Mouse (Mus musculus): Measurements from ENCODE around the gene Ets1.

The Ets1 gene

DNA sequence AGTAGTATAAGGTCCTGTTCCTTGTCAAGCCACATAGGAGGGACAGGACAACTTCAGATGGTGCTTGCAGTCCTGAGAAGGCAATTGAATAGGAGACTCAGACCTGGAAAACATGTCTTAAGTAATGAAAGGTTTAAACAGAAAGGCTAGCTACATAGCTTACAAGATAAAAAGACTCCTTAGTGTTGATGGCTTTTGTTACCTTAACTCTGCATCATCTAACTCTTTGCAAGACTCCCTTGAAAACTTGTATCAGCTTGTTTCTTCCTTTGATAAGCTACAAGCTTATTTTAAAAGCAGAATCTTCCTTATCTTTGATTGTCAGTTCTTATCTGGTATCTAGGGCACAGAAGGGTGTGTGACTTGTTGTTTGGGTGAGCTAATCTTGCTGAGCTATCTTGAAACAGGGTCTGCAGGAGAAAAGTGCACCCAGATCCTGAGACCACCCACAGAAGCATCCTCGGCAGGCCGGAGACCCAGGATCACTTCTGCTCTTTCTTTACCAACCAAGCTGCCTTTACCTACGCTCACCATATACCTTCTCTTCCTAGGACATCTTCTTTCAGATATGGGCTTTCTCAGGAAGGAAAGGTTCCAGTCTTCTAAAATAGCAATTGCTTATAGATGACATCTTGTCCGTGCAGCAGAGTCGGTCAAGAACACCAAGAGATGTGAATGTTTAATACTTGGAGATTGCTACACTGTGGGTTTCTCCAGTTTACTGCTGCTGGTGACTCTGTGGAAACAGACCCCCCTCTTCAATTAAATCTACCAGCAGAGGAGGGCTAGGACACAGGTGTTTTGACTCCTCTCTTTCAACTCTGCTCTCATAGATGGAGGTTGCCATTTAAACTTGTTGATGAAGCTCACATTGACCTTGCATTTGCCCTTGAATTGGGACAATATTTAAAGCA, 19.2 kb upstream of the Ets1 start:
- DNase-seq (ENCODE audit: low read depth, low spot score): no peak

DNA sequence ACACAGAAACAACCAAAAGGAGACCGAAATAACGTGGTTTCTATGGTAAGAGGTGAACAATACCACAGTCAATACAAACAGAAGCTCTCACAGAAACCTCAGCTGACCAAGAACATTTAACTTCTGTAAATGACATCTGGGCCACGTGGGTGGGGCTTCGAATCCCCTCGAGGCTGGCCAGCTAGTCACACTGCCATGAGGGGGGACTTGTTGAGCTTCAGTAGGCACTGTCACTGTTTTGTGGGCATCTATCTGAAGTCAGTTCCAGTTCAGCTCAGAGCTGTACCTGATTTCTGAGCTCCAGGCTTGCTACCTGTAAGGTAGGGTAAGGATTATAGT, 18.6 kb upstream of the Ets1 start:
- DNase-seq (ENCODE audit: low read depth, low spot score): peak; percentile 18

DNA sequence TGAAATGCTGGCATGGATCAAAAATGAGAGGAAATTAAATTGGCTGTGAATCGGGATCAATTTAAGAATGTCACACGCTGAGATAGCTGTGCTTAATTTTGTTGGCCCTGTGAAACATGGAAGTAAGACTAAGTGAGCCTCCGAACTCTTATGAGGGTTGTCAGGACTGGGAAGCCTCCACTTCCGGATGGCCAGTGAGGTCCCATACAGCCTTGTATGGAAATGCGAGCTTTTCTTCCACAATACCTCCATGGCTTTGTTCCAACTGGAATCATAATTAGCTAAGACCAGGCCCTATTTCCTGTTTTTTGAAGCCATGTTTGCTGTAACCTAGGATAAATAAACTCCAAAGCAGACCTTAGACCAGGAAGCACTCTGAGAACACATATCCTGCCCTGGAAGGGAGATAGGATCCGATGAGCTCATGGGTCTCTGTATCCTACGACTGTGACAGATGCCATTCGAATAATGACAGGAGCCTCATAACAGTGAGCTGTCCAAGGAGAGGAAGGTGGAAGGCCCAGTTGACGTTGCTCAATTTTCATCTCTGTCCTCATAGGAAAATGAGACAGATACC, 17.4 kb upstream of the Ets1 start:
- DNase-seq (ENCODE audit: low read depth, low spot score): peak; percentile 30

DNA sequence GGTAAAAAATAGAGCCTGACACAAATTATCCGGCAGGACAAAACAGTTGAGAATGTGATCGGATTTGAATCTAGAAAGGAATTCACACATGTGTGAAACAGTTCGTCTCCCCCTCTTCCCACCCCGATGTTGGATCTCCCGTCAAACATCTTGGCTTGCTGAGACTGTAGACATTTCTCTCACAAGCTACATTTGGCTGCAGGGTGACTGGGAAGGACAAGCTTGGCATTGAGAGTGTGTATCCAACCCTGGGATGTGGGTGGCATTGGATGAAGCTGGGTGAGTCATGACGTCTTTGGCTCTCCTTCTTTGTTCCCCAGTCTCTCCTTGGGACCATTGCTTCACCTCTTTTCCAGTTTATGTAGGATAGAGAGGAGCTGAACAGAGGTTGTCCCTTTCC, 16.4 kb upstream of the Ets1 start:
- no peak for DNase-seq (ENCODE audit: low read depth, low spot score)

DNA sequence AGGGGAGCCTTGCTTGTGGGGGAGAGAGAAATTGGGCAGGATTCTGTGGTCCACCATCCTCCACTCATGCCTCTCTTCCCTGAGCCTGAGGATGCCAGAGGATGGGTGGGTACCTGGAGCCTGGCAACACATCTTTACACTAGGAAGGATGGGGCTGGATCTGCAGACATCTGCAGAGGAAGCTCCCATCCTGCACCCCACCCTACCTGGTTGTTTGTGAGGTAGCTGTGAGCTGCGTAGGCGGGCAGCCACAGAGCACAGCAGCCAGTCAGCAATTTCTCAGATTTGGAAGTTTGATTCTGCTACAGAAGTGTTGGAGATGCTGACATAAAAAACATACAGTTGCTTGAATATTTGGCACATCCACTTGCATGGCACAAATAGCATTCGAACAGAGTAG, 15.6 kb upstream of the Ets1 start:
- no peak for DNase-seq (ENCODE audit: low read depth, low spot score)

DNA sequence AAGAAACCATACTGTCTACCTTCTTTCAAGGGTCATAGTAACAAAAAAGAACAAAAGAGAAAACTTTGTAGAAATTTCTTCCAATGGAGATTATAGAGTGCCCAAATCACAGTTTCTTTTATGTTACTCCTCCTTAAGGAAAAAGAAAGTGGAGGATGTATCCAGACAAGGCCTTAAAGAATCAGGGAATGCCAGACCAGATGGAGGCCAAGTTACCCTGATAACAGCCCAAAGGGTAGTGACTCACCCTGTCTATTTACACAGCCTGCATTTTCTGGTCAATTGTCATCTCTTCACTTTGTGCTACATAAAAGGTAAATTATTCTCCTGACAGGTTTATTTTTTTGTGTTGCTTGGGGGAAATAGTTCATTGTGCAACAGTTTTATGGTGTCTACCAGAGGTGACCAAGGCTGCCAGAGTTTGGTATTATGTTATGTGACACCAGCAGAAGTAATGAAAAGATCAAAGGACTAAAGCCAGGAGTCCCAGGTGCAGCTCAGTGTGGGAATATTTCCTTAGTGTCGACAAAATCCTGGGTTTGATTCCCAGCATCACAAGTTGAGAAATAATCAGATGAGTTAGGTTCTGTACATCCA, 6.5 kb upstream of the Ets1 start:
- no peak for DNase-seq (ENCODE audit: low read depth, low spot score)

DNA sequence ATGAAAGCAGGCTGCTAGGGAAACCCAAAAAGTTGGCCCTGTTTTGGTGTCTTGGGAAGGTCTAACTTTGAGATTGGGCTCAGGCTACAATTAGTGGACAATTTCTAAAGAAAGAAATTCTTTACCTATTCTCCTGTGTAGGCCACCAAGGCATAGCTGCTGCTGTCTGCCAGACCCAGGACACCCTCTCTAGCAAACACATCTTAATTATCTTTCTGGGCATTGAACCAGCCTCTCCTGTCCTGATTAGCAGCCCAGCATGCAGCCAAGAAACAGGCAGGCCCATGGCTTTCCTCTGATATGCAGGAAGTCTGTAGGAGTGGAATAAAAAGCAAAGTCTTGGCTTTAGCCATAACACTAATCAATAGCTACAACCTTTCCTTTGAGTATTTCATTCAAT, 4.7 kb upstream of the Ets1 start:
- no peak for DNase-seq (ENCODE audit: low read depth, low spot score)

DNA sequence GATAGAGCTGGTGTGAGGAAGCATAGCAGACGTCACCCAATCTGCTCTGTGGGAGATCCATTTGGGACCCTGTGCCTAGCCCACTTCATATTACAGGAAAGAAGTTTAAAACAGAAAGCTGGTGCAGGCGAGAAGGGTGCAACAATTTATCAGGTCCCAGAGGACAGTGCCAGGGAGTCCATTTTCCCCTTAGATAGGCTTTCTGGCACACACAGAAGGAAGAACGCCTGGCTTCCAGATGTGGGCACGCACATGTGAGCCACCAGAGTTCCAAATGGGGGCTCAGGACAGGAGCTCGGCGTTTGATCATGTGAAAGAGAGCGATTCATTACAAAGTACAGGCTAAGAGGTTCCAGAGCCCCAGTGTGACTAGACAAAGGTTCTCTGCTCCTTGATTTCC, 3.8 kb upstream of the Ets1 start:
- no peak for DNase-seq (ENCODE audit: low read depth, low spot score)

DNA sequence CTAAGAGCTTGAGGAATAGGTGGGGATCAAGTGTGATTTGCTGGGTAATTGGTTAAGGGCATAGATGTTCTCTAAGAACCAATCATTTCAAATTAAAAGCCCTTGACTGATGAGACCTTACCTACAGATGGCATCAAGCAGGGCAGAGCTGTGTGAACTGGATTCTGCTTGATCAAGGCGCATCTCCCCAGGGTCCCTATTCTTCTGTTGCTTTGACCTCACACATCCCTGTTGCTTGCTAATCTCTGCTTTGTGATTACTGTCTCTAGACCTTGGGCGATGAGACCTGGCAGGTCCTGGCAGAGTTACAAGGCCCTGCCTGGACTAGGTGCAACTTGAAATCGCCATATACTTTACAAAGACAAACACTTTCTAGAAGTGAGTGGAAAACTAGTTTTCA, 9.0 kb downstream of the Ets1 start:
- DNase-seq (ENCODE audit: low read depth, low spot score): no peak

DNA sequence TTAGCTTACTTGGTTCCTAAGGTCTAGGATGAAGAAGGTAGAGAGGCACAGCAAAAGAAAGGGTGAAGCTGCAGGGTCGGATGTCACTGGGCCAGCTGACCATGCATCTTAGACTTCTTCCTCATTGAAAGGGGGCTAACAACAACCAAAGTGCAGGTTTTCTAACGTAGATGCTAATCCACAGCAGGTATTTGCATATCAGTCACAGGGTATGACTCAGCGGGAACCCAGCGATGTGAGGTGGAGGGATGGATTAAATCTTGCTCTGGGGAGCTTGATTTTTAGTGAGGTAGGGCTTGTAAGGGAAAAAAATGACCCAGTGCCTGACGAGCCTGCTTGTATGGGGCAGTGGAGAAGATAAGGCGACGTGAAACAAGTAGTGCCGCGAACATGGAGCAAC, 9.5 kb downstream of the Ets1 start:
- no peak for DNase-seq (ENCODE audit: low read depth, low spot score)

DNA sequence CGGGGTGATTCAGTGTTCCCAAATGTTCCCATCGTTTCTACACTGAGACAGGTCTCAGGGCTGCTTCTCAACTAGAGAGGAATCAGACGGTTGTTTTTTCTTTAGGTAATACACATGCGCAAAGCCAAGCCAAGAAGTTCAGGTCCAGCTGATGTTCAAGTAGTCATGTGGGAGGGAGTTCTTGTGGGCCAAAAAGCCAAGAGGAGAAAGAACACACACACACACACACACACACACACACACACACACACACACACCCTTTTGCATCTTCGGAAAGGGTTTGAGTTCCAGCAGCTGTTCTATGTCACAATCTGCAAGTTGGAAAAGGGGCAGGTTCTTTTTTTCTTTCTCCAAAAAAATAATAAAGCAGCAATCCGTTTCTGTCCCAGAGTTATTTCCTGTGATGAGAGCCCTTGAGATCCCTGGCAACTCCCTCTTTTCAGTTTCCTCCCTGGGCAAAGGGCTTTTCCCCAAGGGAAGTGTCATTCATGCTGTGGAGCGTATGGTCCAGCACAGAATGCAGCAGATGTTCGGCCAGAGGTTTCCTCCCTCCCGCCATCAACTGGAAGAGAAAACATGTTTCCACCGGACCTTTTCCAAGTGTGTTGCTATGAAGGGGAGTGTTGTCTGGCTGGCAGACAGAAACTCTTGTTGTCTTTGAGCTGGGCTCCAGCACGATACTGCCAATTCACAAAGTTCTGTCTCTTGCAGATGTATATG, 10.7 kb downstream of the Ets1 start:
- DNase-seq (ENCODE audit: low read depth, low spot score): peak; percentile 83

DNA sequence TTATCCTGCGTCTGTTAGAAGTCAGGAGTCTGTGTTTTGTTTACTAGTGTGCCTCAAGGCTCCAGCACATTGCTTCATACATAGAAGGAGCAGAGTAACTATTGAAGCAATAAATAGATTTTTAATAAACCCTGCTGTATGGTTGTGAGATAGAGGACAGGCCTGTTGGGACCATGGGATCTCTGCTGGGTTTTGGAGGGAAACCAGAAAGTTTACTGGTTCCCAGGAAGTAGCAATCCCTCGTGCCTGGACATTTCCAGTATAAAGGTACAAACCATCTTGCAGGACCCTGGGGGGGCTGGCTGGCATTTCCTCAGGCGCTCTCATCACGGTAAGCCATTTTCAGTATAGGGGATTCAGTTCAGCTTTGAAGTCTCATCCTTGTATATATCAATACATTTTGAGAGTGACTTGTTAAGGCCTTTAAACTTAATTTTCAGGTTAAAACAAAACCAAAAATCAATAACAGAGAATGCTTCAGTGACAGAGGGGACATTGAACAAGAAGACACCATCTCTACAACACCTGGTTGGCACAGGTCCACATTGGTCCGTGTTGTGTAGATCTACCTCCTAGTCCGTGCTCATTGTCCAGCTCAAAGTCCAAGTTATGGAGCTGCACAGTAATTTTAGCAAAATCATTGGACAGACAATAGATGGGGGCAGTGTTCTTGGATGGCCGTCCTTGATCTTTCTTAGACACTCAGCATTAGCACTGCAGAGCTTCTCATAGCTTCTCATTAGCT, 11.7 kb downstream of the Ets1 start:
- no peak for DNase-seq (ENCODE audit: low read depth, low spot score)

DNA sequence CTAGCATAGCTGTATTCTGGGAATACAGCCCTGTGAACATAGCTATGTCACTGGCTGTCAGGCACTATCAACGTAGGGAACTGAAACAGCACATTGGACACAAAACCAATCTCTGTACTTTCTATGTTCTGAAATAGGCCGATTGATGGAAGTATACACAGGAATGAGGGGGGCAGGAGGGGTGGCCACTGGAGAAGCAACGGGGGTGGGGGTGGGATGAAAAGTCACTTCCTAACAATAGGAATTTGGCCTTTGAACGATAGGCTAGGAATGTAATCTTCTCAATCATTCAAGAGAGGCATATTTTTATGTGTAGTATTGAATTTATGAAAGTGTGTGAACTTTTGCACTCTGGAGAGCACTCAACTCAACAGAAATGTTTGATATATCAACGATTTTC, 12.3 kb downstream of the Ets1 start:
- DNase-seq (ENCODE audit: low read depth, low spot score): no peak

DNA sequence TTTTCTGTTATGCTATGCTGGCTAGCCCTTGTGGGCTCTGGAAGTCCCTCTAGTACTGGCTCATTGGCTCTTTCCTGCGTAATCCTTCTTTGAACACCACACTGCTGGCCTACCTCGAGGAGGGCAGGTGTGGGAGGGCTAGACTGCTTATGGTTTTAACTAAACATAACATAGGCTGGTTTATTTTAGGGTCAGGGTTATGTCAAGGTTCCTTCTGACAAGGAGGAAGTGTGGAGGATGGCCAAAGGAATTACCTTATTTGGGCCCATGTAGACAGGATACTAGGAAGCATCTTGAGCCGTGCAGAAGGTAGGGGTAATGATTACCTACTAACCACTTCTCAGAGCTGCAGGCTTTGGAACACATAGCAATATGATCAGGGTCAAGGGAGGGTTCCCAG, 14.7 kb downstream of the Ets1 start:
- no peak for DNase-seq (ENCODE audit: low read depth, low spot score)

DNA sequence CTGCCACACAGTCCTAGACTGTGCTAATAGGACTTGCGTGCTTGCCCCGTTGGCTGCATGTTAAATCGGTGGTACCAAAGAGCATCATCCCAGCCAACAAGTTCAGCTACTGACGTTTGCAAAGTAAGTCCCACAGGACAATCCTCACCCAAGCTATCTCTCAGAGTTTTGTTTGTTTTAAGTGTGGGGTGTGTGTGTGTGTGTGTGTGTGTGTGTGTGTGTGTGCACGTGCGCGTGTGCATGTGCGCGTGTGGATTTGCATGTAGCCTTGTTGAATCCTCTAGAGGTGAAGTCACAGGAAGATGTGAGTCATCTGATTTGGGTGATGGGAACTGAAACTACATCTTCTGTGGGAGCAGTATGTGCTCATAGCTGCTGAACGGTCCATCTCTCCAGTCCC, 16.1 kb downstream of the Ets1 start:
- DNase-seq (ENCODE audit: low read depth, low spot score): no peak

DNA sequence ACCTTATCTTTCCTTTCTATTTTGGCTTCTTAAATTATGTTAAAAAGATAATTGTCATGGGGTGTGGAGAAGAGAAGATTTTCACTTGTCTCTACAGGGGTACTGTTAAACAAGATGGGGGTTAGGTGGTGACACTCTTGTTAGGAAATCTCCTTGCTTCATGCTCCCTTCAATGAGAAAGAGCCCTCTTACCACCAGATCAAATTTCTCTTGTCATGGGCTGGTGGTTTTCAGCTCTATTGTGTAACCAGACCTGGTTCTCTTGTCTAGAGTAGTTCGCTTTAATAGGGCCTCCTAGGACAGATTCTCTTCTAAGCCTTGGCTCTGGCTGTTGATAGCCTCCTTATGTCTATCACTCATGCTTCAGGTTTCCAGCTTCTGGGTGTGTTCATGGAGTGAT, 18.3 kb downstream of the Ets1 start:
- no peak for DNase-seq (ENCODE audit: low read depth, low spot score)

DNA sequence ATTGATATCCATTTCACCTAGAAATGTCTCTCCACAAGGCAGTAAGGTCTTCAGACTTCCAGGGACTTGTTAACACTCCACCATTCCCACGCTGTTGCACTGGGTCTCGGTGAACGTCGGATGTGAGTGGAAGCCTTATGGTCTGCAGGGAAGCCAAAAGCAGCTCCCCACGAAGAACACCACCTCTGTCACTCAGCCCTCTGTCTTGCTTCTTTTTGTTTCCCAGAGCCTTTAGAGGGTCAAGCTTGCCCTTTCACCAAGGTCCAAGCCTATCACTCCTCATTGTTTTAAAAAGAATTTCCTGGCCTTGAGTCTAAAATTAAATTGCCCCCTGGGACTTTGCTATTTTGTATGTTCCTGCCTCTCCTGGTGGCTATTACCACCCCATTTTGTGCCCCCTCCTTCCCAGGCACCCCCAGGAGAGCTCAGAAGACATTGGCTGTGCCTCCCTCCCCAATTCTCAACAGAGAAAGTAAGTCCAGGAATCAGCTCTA, 20.4 kb downstream of the Ets1 start:
- no peak for DNase-seq (ENCODE audit: low read depth, low spot score)

DNA sequence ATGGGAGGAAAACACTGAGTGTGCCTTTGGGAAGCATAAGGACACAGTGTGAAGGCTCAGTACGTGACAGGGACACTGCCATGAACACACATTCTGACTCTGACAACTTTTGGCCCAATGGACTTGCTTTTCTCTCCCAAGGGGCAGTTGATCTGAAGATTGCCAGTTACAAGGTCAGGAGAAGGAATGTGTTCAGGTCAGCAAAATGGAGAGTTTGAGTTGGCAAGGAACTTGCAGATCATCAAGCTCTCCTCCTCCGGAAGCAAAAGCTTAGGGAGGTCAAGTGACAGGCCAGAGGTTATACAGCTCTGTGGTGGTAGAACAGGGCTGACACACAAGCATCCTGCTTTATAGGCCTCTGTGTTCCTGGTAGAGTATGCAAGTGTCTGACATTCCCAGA, 21.1 kb downstream of the Ets1 start:
- DNase-seq (ENCODE audit: low read depth, low spot score): no peak

DNA sequence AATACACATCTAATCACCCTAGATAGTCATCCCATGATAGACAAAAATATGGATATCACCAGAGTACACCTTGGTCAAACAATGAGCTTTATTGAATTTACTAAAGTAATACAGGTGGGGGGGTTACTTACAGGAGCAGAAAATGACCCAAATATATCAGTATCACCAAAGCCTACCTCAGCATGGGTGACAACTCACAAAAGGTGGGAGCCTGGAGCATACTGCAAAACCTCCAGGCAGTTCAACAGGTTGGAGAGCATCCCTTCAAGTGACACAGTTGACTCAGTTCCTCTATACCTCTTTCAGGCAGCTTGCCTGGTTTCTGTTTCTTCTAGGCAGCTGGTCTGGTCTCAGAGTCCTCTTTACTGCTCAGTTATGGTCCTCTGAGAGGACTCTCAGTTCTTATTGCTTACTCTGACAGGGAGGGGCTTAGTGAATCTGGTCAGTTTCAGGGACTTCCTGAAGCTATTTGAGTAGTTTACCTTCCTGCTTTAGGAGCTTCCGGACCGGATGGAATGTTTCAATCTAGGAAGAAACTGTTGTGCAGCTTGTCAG, 24.5 kb downstream of the Ets1 start:
- DNase-seq (ENCODE audit: low read depth, low spot score): no peak

DNA sequence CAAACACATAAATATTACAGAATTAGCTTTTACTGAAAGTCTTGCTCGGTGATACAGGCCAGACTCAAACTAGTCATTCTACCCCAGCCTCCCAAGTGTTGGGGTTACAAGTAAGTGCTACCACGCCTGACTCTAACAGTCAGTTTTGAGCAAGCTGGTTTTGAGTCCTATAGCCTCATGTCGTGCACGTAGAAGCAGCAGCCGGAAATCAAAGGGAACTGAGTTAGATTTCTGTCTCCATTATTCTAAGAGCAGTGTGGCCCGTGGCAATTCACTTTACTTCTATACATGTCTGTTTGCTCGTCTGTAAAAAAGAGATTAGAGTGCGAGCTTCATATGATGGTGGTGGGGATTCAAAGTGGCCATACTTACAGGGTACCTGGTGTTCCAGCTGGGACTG, 25.1 kb downstream of the Ets1 start:
- DNase-seq (ENCODE audit: low read depth, low spot score): no peak

DNA sequence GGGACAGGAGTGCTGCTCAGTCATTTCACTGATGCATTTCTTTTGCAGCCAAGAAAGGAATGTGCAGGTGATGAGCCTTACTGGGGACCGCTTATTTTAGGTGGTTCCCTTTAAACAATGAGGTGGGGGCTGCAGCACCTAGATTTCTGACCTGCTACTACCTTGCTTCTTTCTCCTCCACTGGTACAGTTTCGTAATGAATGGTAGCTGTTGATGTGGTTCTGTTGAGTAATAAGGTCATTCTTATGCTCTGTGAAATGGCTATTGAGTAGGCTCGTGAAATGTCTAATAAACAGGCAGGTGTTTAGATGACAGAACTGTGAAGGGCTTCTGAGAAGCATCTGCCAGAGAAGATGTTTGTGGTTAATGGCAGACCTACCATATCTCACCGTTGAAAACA, 25.5 kb downstream of the Ets1 start:
- no peak for DNase-seq (ENCODE audit: low read depth, low spot score)

All from skeletal muscle tissue, adult 2 months (tissue).